Mouse (Mus musculus): Measurements from ENCODE around the gene Sox11. TPM values are rescaled to one million over a fixed set of nuclear protein-coding genes. Genes with fewer than 3 reads are reported as not detected.

The Sox11 gene
- total RNA-seq (2015; ENCODE audit: low replicate concordance) (not detected in 2 replicates), total RNA-seq (2017; ENCODE audit: low replicate concordance) (not detected in 2 replicates)

DNA sequence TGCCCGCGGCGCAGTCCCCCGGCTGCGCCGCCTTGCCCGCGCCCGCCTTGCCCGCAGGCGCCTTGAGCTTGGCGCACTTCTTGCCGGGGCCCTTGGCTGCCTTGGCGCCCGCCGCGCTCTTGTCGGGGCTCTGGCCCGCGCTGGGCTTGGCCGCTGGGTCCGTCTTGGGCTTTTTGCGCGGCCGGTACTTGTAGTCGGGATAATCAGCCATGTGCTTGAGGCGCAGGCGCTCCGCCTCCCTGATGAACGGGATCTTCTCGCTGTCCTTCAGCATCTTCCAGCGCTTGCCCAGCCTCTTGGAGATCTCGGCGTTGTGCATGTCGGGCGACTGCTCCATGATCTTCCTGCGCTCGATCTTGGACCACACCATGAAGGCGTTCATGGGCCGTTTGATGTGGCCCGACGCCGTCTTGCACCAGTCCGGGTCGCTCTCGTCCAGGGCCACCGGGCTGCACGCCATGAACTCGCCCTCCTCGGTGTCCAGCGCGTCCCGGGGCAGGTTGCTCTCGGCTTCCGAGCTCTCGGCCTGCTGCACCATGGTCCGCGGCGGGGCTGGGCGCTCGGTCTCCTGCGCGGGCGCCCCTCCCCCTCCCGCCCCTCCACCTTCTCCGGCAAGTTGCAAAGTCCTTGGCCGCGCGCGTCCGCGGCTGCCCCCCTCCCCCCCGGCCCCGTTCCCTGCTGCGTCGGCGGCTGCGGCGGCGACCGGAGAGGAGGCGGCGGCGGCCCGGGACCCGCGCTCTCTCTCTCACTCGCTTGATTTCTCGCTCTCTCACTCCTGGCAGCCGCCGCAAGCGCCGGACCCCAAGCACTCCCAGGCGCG lies at the start of gene Sox11:
TSS of gene Sox11 (minus strand) at position 704 of the 820 bp plus-strand sequence.
- ATAC-seq (replicated peaks; ENCODE audit: low FRiP score, poor library complexity, severe bottlenecking): no peak

DNA sequence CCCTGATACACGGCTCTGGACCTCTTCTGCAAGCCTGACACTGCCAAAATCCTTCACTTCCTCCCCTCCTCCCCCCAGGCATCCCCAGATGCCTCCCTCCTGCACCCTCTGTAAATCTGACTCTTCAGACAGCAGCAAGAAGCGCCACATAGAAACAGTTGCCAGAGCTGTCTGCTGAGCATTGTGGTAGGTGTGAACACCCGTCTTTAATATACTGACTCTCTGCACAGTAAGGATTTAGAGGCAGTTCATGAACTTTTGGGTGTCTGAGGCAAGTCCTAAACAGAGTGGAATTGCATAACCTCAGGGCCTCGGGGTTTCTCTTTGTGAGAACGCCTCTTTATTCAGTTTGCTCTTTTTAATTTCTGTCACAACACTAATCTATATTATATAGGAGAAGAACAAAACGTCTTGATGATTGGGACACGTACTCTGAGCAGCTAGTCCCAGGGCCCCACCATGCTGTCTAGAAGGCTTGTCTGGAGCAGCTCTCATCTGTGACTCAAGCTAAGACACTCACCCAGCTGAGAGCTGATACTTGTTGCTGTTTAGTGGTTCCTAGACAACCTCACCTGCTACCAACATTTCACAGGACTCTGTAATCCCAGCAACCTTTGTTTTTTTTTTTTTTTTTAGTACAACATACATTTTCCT lies 49.4 kb upstream of the Sox11 start:
- no peak for ATAC-seq (replicated peaks; ENCODE audit: low FRiP score, poor library complexity, severe bottlenecking)

DNA sequence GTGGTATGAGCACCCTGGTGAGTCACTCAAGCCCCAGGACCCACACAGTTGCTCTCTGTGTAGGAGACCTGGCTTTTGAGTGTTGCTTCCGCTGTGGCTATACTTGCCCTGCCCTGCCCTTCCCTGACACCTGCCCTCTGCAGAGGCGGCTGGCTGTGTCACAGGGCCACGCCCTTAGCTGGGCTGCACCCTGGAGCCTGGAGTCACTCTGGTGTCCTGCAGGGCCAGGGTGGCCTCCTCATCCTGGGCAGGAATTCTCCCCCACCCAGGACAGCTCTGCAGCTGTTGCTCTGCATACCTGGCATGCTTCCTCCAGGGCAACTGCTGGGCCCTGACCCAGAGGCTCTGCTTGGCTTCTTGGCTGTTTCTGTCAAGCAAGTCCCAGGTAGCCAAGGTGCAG lies 48.1 kb upstream of the Sox11 start:
- no peak for ATAC-seq (replicated peaks; ENCODE audit: low FRiP score, poor library complexity, severe bottlenecking)

DNA sequence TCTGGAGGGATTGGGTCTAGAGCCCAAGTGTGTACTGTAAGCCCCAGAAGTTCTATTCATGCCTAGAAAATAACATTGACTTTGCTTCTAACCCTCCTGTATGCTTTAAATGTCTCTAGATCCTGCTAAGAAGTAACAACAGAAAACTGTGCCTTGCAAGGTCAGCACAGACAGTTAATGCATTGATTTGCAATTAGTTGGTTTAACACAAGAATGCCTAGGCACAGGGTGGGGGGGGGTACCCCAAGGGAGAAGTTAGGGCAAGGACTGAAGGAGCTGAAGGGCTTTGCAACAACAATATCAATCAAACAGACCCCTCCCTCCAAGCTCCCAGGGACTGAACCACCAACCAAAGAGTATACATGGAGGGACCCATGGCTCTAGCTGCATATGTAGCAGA lies 47.1 kb upstream of the Sox11 start:
- no peak for ATAC-seq (replicated peaks; ENCODE audit: low FRiP score, poor library complexity, severe bottlenecking)

DNA sequence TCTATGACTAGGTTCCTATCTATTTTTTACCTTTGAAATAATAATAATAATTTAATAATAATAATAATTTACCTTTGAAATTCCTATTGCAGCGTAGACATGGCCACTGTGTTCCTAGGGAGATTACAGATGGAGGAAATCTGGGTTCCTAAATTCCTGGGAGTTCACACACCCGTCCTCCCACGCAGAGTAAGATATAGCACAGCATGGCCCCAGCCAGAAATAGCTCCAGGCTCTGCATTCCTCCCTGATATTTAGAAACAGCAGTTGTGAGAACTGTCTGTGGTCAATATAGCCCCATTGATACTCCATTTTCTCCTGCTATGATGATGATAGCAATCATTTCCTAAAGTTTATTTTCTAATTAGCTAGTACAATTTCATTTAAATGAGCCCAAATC lies 30.1 kb upstream of the Sox11 start:
- ATAC-seq (replicated peaks; ENCODE audit: low FRiP score, poor library complexity, severe bottlenecking): no peak

DNA sequence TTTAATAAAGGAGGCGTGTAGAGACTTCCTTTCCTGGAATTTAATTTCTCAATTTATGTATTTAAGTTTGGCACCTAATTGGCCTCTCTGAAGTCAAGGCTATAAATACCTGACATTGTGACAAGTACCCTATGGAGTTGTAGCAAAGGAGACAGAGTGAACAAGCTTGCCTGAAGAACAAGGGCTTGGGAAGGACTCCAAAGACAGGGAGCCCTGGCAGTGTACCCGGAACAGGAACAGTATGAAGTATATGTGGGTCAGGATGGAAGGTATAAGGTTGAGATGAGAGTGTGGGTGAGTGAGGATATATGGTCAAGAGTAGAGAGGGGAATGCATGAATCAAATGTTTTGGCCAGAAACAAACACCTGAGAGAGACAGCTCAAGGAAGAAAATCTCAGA lies 28.4 kb upstream of the Sox11 start:
- ATAC-seq (replicated peaks; ENCODE audit: low FRiP score, poor library complexity, severe bottlenecking): no peak

DNA sequence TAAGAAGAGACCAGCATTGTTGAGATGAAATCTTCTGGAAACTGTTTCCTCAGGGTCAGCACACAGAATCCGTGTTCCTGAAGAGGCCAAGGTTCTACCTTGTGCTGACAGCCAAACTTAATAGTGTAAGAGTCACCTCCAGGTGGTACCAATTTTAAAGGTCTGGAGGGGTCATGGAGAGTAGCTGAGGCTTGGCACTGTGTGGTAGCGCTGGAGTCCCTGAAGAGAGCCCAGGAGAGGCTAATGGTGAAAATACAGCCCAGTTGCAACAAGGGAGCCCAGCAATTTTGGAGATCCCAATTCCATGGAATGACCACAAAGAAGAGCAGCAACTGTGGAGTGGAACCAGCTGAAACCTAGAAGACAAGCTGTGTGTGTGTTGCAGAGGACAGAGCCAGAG lies 25.1 kb upstream of the Sox11 start:
- no peak for ATAC-seq (replicated peaks; ENCODE audit: low FRiP score, poor library complexity, severe bottlenecking)

DNA sequence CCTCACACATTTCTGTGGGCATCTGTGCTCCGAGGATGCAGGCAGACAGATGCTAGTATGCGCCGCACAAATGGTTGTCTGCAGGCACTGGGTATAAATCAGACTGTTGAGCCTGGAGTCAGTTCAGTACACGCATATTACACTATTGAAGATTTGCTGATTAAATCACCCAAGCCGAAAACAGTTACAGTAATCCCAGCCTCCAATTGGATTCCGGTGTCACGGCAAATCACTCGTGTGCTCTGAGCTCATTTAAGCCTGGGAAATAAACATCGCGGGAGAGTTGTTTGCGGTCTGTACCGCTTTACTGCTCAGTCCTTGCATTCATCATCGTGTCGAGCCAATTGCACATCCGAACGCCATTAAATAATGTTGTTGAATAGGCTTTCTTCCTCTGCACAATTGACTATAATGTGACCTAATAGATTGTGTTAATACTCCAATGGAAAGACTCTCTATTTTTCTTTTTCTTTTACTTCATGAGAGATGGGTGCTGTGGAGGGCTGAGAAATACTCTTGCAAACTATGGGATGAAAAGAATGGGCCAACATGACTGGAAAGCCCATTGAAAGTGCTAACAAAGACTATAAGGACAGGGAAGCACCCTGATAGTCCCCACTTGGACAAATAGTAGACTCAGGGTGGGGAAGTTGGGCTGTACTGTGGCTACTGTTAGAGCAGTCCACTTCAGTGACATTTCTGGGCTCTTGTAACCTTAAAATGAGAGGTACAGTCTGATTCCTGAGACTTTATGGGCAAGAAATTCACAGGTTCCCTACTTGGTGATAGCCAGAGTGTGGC lies 21.7 kb upstream of the Sox11 start:
- no peak for ATAC-seq (replicated peaks; ENCODE audit: low FRiP score, poor library complexity, severe bottlenecking)

DNA sequence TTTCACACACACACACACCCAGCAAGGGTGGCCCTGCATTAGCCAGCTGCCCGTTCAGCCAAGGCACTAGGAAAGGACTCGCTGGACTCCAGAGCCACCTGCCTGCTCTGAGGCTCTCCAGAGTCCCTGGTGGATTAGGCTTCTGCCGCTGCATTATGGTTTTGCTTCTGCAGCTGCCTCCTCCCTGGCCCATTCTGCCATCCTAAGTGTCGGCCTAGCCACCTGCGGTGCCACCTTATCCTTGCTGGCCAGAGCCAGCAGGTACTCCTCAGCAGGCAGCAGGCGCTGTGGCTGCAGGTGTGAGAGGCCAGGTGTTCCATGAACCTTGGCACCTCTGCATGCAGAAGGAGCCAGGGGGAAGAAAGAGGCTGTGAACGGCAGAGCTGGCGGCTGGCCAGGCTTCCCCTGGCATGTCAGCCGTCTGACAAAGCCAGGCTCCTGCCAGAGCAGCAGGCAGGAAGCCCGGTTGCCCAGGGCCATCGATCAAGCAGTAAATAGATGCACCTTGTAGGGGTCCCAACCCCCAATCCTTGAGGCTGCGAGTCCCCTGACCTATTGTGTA lies 14.8 kb upstream of the Sox11 start:
- no peak for ATAC-seq (replicated peaks; ENCODE audit: low FRiP score, poor library complexity, severe bottlenecking)

DNA sequence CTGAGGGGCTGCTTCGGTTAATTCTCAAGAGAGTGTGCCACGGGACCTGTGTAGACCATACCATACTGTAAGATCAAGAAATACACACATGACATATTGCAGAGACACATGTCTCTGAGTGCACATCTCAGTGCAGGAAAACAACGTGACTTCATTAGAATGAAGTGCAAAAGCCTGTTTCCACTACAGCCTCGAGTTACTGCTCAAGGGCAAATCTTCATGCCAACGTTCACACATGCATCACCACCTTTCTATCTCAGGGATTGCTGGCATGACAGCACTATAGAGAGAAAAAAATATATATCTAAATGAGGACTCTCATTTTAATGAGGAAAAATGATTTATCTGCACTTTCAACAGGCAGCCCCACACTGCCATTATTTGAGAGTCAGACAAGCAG lies 14.2 kb upstream of the Sox11 start:
- no peak for ATAC-seq (replicated peaks; ENCODE audit: low FRiP score, poor library complexity, severe bottlenecking)

DNA sequence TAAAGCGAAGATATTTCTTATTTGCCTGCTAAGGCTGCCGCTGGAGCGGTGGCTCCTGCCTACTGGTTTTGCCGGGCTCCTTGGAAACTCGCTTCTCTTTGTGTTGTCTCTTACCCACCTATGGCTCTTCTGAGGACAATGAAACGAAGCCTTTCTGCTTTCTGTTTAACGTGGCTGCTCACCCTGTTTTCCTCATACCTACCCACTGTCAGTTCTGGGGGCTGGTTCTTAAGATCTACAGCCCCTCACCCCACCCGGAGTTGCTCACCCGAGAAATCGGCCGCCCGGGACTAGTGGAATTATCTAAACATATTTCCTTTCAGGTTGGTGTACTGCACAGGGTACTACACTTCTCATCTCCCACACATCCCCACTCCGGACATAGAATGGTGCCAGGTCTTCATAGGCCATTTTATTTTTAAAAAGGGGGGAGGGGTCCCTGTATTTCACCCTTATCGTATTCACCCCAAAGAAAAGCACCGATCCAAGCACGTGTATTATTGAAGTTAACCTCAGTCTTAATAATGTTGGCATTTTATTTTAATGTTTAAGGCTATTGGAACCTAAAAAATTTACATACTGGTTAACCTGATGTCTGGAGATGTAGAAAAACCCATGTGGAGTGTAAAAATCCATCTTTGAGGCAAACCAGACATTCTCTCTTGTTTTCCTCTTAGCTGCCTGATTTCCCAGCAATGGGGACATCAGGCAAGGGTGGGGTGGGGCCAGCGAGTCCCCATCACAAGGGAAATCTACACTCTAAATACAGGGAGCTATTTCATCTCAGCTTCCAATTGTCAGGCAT lies 1.4 kb upstream of the Sox11 start:
- no peak for ATAC-seq (replicated peaks; ENCODE audit: low FRiP score, poor library complexity, severe bottlenecking)

DNA sequence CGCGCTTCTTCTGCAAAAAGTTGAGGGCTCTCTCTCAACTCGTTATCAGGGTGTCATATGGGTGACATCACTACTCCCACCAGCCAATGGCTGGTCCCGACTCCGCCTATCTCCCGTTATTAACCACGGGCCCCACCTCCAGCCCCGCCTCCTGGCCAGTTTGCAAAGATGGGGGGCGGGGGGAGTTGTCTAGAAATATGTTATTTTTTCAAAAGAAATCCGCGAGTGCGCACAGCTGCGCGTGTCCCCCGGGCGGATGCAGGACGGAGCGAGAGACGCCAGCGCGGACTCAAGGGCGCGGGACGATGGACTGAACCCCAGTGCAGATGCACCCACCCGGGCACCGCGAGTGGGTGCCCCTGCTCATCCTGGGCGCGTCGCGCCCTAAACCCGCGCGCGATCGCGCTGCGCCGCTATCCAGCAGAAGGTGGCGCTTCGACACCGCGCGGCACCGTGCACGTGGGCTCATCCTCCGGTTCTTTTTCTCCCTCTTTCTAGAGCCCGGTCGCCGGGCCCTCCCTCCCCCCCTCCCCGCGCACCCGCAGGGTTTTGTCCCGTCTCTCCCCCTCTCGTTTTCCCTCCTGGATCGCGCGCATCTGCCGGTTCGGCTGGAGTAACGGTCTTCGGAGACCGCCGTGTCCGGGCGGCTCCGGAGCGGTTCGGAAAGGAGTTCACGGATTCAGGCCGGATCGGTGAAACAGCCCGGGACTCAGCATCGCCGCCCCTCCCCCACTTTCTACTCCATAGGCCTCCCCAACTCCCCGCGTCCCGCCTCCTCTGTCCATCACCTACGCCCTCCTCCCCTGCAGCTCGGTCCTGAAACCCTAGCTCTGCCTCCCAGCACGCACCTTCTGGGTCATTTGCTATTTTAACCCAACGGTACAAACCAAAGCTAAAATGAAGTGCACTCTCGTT lies 574 bp upstream of the Sox11 start:
- no peak for ATAC-seq (replicated peaks; ENCODE audit: low FRiP score, poor library complexity, severe bottlenecking)

DNA sequence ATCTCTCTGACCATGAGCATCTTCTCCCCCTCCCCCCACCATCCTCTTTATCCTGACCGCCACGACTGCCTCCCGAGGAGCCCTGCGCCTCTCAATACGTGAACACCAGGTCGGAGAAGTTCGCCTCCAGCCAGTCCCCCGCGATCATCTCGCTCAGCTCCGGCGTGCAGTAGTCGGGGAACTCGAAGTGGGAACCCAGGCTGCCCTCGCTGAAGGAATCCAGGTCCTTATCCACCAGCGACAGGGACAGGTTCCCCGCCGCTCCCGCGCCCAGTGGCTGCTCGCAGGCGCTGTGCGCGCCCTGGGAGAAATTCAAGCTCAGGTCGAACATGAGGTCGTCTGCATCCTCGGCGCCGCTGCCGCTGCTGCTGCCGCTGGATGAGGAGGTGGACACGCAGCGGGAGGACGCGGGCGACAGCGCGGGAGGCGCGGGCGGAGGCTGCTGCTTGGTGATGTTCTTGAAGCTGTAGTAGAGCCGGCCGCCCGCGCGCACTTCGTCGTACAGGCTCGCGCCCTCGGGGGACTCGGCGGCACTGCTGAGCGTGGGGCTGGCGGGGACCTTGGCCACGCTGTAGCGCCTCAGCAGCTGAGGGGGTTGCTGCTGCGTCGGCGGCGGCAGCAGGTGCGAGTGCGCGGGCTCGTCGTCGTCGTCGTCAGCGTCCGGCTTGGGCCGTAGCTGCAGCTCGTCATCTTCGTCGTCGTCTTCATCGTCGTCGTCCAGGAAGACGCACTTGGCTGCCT lies 1.1 kb downstream of the Sox11 start:
- ATAC-seq (replicated peaks; ENCODE audit: low FRiP score, poor library complexity, severe bottlenecking): no peak

DNA sequence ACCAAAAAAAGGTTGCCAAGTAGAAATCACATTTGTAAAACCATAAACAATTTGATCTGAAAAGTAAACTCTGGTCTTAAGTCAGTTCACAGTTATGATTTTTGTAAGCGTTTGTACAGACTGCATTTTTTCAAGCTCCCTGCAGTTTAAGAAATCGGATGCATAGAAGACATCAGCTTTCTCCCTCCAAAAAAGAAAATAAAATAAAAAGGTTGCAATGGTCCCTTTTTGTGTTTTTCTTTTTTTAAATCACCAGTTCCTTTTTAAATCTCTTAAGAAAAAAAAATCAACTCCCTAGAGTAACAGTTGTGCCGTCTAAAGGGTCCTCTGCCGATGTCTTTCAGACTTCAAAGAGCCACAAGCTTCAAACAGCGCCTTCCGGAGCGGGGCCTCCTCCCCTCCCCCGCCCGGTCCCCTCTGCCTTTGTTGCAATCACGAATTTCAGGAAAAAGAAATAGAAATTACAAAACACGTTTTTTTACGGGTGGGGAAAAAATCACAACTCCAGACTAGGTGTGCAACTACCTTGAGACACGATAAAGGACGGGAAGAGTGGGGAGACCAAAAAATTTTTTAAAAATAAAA lies 1.8 kb downstream of the Sox11 start:
- ATAC-seq (replicated peaks; ENCODE audit: low FRiP score, poor library complexity, severe bottlenecking): no peak

DNA sequence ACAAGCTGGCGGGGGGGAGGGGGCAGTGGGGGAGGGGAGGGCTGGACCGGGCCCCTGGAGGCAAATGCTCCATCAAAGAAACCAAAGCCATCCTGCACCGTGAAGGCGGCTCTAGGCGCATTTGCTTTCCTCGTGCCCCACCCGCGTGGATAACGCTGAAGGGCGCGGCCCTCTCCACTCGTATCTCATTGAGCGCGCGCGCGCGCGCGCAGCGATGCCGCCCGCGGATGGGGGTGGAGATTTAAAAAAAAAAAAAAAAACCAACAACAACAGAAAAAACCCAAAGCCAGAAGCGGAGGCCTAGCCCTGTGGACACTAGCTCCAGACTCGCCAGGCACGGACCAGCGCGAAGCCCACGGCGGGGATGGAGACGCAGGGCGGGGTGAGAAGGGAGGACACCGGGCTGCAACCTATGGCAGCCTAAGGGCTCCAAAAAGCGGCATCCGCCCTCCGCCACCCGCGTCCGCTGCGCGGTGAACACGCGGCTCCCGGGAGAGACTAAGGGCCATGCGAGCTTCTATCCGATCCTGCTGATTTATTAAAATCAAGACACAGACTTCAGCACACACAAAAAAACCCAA lies 3.1 kb downstream of the Sox11 start:
- no peak for ATAC-seq (replicated peaks; ENCODE audit: low FRiP score, poor library complexity, severe bottlenecking)

DNA sequence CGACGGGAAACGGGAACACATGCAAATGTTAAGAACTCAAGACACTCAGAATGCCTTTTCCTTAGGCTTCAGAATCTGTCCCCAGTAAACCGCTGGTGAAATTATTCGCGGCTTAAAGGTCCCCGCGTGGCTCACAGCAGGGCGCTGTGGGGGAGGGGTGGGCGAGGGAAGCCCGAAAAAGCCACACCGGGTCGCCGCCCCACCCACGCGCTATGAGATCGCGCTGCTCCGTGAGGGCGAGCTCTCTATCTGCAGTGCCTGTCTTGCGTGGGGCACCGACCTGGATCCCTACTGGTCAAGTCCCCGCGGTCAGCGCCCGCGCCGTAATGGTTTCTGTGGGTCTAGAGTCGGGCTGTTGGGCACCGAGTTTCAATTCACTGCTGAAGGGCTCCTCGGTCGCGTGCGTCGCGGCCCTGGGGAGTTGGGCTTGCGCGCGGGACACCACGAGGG lies 3.6 kb downstream of the Sox11 start:
- ATAC-seq (replicated peaks; ENCODE audit: low FRiP score, poor library complexity, severe bottlenecking): no peak

DNA sequence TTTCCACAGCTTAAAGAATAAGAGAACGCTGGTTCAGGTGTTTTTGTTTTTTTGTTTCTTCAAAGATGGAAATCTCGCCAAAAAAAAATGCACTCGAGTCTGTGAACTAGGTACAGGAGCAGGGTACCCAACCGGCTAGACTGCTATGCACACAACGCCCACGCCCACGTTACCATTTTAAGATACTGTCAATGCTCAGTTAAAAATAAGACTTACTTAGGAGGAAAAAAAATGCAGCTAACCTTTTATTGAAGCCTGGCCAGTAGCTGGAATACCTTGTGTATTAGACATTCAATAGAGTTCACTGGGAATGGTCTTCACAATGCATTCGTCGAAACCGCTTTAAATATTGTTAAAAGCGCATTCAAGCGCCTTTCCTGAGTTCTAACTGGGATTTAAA lies 4.3 kb downstream of the Sox11 start:
- no peak for ATAC-seq (replicated peaks; ENCODE audit: low FRiP score, poor library complexity, severe bottlenecking)

Measured in erythroid progenitor cell, adult 5-6 weeks (primary cell).